Mouse (Mus musculus) intestine, embryonic 14.5 days (tissue): ENCODE data around the gene Slc35a2. TPM values are rescaled to one million over a fixed set of nuclear protein-coding genes. Genes with fewer than 3 reads are reported as not detected.

Source experiments
- polyA plus RNA-seq: library from polyadenylated mRNA; unstranded; fragments of >200 nt; fragmentation: Nextera tagmentation; extraction: Ambion mirVana; gene quantifications from 2 replicates; pipeline ENCODE4 v1.2.1, GENCODE M21; 2014

Gene Slc35a2
- polyA plus RNA-seq, 1 experiment from 2014 or later: 12.6 TPM

Other genes with a start within 250 kb of the Slc35a2 start
- gene Syp, start 245.6 kb upstream of the Slc35a2 start, polyA plus RNA-seq: 3.1 and 3.9 TPM in 2 replicates
- 6.5 and 8.2 TPM in 2 replicates for gene Prickle3, start 226.8 kb upstream of the Slc35a2 start, polyA plus RNA-seq
- 238 TPM in 2 replicates for gene Plp2, start 212.6 kb upstream of the Slc35a2 start, polyA plus RNA-seq
- 0.39 and 0.57 TPM in 2 replicates for gene Magix, start 202.8 kb upstream of the Slc35a2 start, polyA plus RNA-seq
- gene Gpkow, start 186.9 kb upstream of the Slc35a2 start, polyA plus RNA-seq: 33.6 and 38.0 TPM in 2 replicates
- 21.5 and 24.9 TPM in 2 replicates for gene Wdr45, start 169.7 kb upstream of the Slc35a2 start, polyA plus RNA-seq
- 0.42 TPM in 1 of 2 replicates, not detected in the other for gene Gm45208, start 161.8 kb upstream of the Slc35a2 start, polyA plus RNA-seq
- 81.0 and 81.1 TPM in 2 replicates for gene Praf2, start 155.6 kb upstream of the Slc35a2 start, polyA plus RNA-seq
- gene Ccdc120, start 133.1 kb upstream of the Slc35a2 start, polyA plus RNA-seq: 14.1 and 15.4 TPM in 2 replicates
- 18.5 and 19.7 TPM in 2 replicates for gene Tfe3, start 121.5 kb upstream of the Slc35a2 start, polyA plus RNA-seq
- gene Gripap1, start 94.3 kb upstream of the Slc35a2 start, polyA plus RNA-seq: 31.3 and 35.8 TPM in 2 replicates
- gene Kcnd1, start 61.7 kb upstream of the Slc35a2 start, polyA plus RNA-seq: 1.6 and 2.2 TPM in 2 replicates
- gene Otud5, start 42.7 kb upstream of the Slc35a2 start, polyA plus RNA-seq: 30.4 and 32.1 TPM in 2 replicates
- 5.8 and 7.5 TPM in 2 replicates for gene Pim2, start 5.8 kb upstream of the Slc35a2 start, polyA plus RNA-seq
- gene Pqbp1, start 15.2 kb downstream of the Slc35a2 start, polyA plus RNA-seq: 90.5 and 99.5 TPM in 2 replicates
- 150 and 157 TPM in 2 replicates for gene Timm17b, start 15.3 kb downstream of the Slc35a2 start, polyA plus RNA-seq
- gene Gm10491, start 23.8 kb downstream of the Slc35a2 start, polyA plus RNA-seq: not detected in 2 replicates
- not detected in 2 replicates for gene Gm10490, start 25.5 kb downstream of the Slc35a2 start, polyA plus RNA-seq
- gene Pcsk1n, start 35.8 kb downstream of the Slc35a2 start, polyA plus RNA-seq: 10.1 and 13.8 TPM in 2 replicates
- gene Eras, start 44.6 kb downstream of the Slc35a2 start, polyA plus RNA-seq: not detected in 2 replicates
- gene Hdac6, start 63.9 kb downstream of the Slc35a2 start, polyA plus RNA-seq: 22.4 and 24.3 TPM in 2 replicates
- 0.43 and 0.80 TPM in 2 replicates for gene Gata1, start 94.0 kb downstream of the Slc35a2 start, polyA plus RNA-seq
- not detected in 2 replicates for gene Glod5, start 134.5 kb downstream of the Slc35a2 start, polyA plus RNA-seq
- gene Suv39h1, start 190.7 kb downstream of the Slc35a2 start, polyA plus RNA-seq: 59.7 and 61.8 TPM in 2 replicates
- 0.35 and 0.51 TPM in 2 replicates for gene Was, start 206.5 kb downstream of the Slc35a2 start, polyA plus RNA-seq
- 23.3 and 27.0 TPM in 2 replicates for gene Wdr13, start 248.9 kb downstream of the Slc35a2 start, polyA plus RNA-seq